Mouse (Mus musculus) gastrocnemius, postnatal 14 days (tissue): ENCODE results near the gene Armc5. TPM values are rescaled to one million over a fixed set of nuclear protein-coding genes. Genes with fewer than 3 reads are reported as not detected.

Source experiments
- DNase-seq: peaks from one replicate; pipeline ENCODE4 v3.0.0; 2021; ENCODE audit warnings: mixed read lengths
- intact Hi-C: fragments of 180-260 bp; cut with DNase I; formaldehyde crosslinking; loops from one replicate; pipeline ENCODE4 v1.15.1; 2025; ENCODE audit warnings: low total_unique reads
- microRNA-seq, 2 experiments: library from miRNA; unstranded; fragments of <30 nt; microRNA quantifications; one replicate each; pipeline ENCODE4 v1.2.0; 2021
- total RNA-seq, 2 experiments: library from RNA; stranded (reverse); gene quantifications; 2 replicates each; pipeline ENCODE4 v1.2.3; 2021

Armc5 gene
- total RNA-seq, 2 experiments from 2014 or later, result 8.3 to 9.8 TPM

GRCm38 (mm10) chr7:128276051-128276450 lies 38.9 kb downstream of the Armc5 start:
- DNase-seq, result no peak
- intact Hi-C loops, result no loop called here

GRCm38 (mm10) chr7:128279750-128280149 lies 42.6 kb downstream of the Armc5 start:
- intact Hi-C loops, result no loop called here
- no peak for DNase-seq

- intact Hi-C loops, result no loop called here
Observed at GRCm38 (mm10) chr7:128281765-128282164, 44.6 kb downstream of the Armc5 start.

GRCm38 (mm10) chr7:128282532-128283244 lies 45.5 kb downstream of the Armc5 start:
- no peak for DNase-seq
- intact Hi-C loops, result no loop called here

More at GRCm38 (mm10) chr7:128281765-128282164, 44.6 kb downstream of the Armc5 start:
- DNase-seq, result no peak

GRCm38 (mm10) chr7:128284047-128284446 lies 46.9 kb downstream of the Armc5 start:
- intact Hi-C loops, result no loop called here
- DNase-seq, result no peak

GRCm38 (mm10) chr7:128285060-128285459 lies 47.9 kb downstream of the Armc5 start:
- intact Hi-C loops, result no loop called here
- no peak for DNase-seq

GRCm38 (mm10) chr7:128288923-128289544 lies 51.9 kb downstream of the Armc5 start:
- intact Hi-C loops, result no loop called here
- DNase-seq, result no peak

Small RNA genes within 50 kb of the gene (microRNA-seq; reads per million reads assigned to microRNA genes)
- gene Mir3103, result 0.50 to 0.64 reads per million in 2 experiments

Other genes starting within 250 kb of the Armc5 start
- 1 to 10 TPM; 1.8 to 1.9 TPM for gene Pycard, start 243.5 kb upstream of the Armc5 start, total RNA-seq
- gene Trim72, start 233.4 kb upstream of the Armc5 start, total RNA-seq, result 100 to 1,000 TPM; 246 TPM
- gene Itgam, start 174.7 kb upstream of the Armc5 start, total RNA-seq, result 1 to 10 TPM; 1.7 to 1.8 TPM
- gene Gm49368, start 174.7 kb upstream of the Armc5 start, total RNA-seq, result not detected
- under 1 TPM; 0.23 to 0.27 TPM for gene Itgax, start 107.8 kb upstream of the Armc5 start, total RNA-seq
- gene Itgad, start 83.0 kb upstream of the Armc5 start, total RNA-seq, result not detected
- 1,000 to 10,000 TPM; 1,122 to 1,196 TPM for gene Cox6a2, start 31.0 kb upstream of the Armc5 start, total RNA-seq
- 1 to 10 TPM; 2.6 to 3.5 TPM for gene 9130023H24Rik, start 689 bp downstream of the Armc5 start, total RNA-seq
- 10 to 100 TPM; 19.5 to 20.8 TPM for gene Tgfb1i1, start 9.5 kb downstream of the Armc5 start, total RNA-seq
- gene Slc5a2, start 28.3 kb downstream of the Armc5 start, total RNA-seq, result not detected
- gene BC017158, start 60.8 kb downstream of the Armc5 start, total RNA-seq, result 1 to 10 TPM; 4.7 to 5.6 TPM
- gene Rgs10, start 181.4 kb downstream of the Armc5 start, total RNA-seq, result 1 to 10 TPM; 5.4 to 6.1 TPM
- gene Tial1, start 224.4 kb downstream of the Armc5 start, total RNA-seq, result 10 to 100 TPM; 39.8 to 41.5 TPM